Mouse (Mus musculus) spleen, adult 2 months (tissue): Measurements from ENCODE around the gene Ptprt.

Experiments
- CTCF ChIP-seq: fragments of 200-500 bp; IDR thresholded peaks from 2 replicates; pipeline ENCODE4 v1.5.1; 2011; ENCODE audit warnings: mild to moderate bottlenecking, inconsistent platforms; ENCODE audit not compliant: insufficient read depth, insufficient read length, insufficient replicate concordance; ENCODE audit errors: extremely low read depth
- POLR2A ChIP-seq: fragments of 200-500 bp; IDR thresholded peaks from 2 replicates; pipeline ENCODE4 v1.6.1; 2011; ENCODE audit warnings: low read depth, low read length, inconsistent platforms

GRCm38 (mm10) chr2:162329430-162329829 lies 331.5 kb downstream of the Ptprt start:
- TF ChIP-seq POLR2A (no peak), CTCF (no peak)
